Mouse (Mus musculus) left cerebral cortex, adult 2 months (tissue): ENCODE results near the gene Cept1. TPM values are rescaled to one million over a fixed set of nuclear protein-coding genes. Genes with fewer than 3 reads are reported as not detected.
"Not testable (repeated sequence)": the region's sequence is repeated elsewhere in the genome, so short reads cannot be mapped to it uniquely, and the experiment has no call there.

Source experiments
- DNase-seq, 2 experiments: peaks; one replicate each; pipeline ENCODE4 v3.0.0; 2021 to 2022; ENCODE audit warnings: low spot score in 2 of 2, mixed read lengths in 1 of 2; ENCODE audit errors: extremely low spot score in 1 of 2
- H3K27ac ChIP-seq: fragments of 200-600 bp; 2 replicates; pipeline ENCODE4 v1.8.1; 2022
- H3K4me3 ChIP-seq: fragments of 200-600 bp; 2 replicates; pipeline ENCODE4 v1.8.1; 2022
- CTCF ChIP-seq: fragments of 200-600 bp; IDR thresholded peaks from 2 replicates; pipeline ENCODE4 v1.8.1; 2022; ENCODE audit warnings: antibody characterized with exemption, mild to moderate bottlenecking, moderate library complexity
- intact Hi-C: fragments of 180-260 bp; cut with DNase I; formaldehyde crosslinking; loops from one replicate; pipeline ENCODE4 v1.15.1; 2025
- long read RNA-seq, 2 experiments: library from polyadenylated mRNA; stranded (forward); transcript quantifications; one replicate each; pipeline ENCODE4 v2.0.0; 2021; ENCODE audit warnings: borderline mapping rate in 2 of 2
- total RNA-seq, 2 experiments: library from RNA; stranded (reverse); gene quantifications; 2 replicates each; pipeline ENCODE4 v1.2.3; 2021

Gene Cept1
- 10 to 100 TPM; 45.9 to 52.6 TPM for total RNA-seq
- long read RNA-seq, experiment 1, transcript Cept1-202 (9 exons, 2,814 nt) = major isoform, 34 of 46 reads
- long read RNA-seq, experiment 1, partial matches to known transcripts = 5 of 46 reads
- long read RNA-seq, experiment 1, other reads (novel, unspliced or antisense) = 7 of 46 reads
- long read RNA-seq, experiment 2, transcript Cept1-202 (9 exons, 2,814 nt) = major isoform, 13 of 20 reads
- long read RNA-seq, experiment 2, partial matches to known transcripts = 3 of 20 reads
- long read RNA-seq, experiment 2, other reads (novel, unspliced or antisense) = 4 of 20 reads

DNA sequence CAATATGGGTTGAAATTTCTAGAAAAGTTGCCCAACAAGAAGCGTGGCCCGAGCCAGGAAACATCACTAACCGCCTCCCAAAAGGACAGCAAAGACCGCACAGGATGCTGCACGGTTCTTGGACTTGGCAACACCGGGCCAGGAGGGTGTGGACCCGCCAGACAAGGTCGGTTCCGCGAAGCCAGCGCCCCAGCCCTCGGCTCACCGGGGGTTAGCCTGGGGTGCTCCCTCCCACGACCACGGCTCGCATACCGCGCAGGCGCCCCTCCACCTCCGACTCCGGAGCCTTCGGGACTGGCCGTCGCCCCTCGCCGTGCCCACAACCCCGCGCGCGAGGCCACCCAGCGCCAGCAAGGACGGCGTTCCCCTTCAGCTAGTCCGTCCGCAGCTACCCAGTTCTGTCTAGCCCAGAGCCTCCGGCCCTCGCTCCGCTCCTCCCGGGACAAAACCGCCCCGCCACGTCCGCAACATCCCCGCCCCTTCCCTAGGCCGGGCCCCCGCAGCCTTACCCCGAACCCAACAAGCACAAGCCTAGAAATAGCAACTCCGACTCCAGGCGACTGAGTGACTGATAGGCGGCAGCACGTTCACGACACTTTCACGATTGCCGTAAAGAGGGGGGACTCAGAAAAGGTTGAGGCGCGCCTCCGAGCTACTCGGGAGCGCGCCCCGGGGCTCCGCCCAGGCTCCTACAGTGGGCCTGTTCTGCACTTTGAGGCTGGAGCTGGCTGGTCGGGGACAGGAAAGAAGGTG lies at the start of gene Cept1, which contains the start of gene Dram2:
Gene Cept1 (minus strand): TSS at position 632 of the 753 bp plus-strand sequence.
Gene Dram2 (plus strand): TSS at position 628 of the 753 bp plus-strand sequence.
- no peak for TF ChIP-seq CTCF
- H3K4me3 ChIP-seq = peak within 1 kb of the TSS; percentile 97
- peak within 1 kb of the TSS; percentile 97 for H3K27ac ChIP-seq
- intact Hi-C loops = loop anchor here (1.0 kb wide), 1 partner anchor 174 kb away; no protein-coding TSS in a partner anchor
- peak; percentile 85 to 92 for DNase-seq

DNA sequence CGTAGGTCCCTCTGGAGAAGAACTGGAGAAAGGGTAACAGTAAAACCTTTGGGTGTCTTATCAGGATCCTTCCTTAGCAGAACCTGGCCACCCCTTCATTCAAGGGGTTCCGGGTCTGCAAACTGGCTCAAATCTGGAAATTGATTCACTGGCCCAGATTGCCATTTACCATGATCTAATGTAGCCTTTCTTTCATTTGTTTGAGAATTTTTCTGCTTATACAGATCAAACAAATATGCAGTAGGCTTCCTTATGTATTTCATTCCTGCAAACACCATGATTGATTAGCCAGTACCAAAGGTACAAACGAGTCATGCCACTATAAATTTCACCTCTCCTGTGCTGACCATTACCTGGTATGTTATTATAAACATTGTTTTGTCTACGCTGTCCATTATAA lies 46.0 kb upstream of the Cept1 start:
- intact Hi-C loops, DNase-seq: not testable (repeated sequence)

DNA sequence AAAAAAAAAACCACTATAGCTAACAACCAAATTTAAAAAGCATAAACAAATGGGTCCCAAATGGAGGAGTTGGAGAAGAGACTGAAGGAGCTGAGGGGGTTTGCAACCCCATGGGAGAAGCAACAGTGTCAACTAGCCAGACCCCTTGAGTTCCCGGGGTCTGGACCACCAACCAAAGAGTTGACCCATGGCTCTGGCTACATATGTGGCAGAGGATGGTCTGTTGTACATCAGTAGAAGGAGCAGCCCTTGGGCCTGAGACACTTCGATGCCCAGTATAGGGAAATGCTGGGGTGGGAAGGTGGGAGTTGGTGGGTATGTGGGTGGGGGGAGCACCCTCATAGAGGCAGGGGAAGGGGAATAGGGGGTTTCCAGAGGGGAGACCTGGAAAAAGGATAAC lies 31.7 kb upstream of the Cept1 start:
- intact Hi-C loops = no loop called here
- H3K27ac ChIP-seq = no peak overlapping the region
- no peak for TF ChIP-seq CTCF
- no peak for DNase-seq
- H3K4me3 ChIP-seq = no peak overlapping the region

More for the DNA sequence above, 46.0 kb upstream of the Cept1 start:
- not testable (repeated sequence) for H3K4me3 ChIP-seq, H3K27ac ChIP-seq

DNA sequence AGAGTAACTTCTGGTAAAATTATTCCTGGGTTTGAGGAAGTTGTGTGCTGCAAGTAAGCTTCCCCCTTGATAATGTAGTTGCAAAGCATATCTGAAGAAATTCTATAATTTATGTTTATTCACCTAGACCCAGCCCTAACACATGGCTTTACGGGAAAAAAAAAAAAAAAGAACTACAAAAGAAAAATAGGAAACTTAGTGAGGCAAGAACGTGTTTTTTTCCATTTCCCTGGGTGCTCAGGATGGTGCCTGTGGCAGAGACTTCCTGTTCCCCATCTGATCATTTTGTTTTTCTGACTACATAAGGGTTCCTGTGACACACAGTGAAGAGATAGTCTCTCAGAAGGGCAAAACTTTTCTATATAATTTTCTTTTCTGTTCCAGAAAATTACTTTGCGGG lies 25.6 kb upstream of the Cept1 start:
- Histone ChIP-seq H3K4me3 (no peak overlapping the region), H3K27ac (no peak overlapping the region)
- TF ChIP-seq CTCF = no peak
- no peak for DNase-seq
- intact Hi-C loops = no loop called here

DNA sequence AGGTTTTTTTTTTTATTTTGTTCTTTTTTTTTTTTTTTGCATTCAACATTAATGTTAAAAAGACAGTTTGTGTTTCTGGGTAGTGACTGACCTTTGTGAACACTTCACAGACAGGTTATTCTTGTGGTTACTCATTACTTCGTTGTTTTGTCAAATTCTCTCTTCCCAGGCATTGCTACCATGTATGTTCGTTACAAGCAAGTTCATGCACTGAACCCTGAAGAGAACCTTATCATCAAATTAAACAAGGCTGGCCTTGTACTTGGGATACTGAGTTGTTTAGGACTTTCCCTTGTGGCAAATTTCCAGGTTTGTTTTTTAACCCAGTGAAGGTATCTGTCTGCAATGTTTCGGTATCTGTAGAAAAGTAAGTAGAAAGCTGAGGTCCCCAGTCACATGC lies 18.3 kb upstream of the Cept1 start:
- no peak overlapping the region for H3K27ac ChIP-seq
- no peak for TF ChIP-seq CTCF
- no peak for DNase-seq
- intact Hi-C loops = no loop called here
- no peak overlapping the region for H3K4me3 ChIP-seq

DNA sequence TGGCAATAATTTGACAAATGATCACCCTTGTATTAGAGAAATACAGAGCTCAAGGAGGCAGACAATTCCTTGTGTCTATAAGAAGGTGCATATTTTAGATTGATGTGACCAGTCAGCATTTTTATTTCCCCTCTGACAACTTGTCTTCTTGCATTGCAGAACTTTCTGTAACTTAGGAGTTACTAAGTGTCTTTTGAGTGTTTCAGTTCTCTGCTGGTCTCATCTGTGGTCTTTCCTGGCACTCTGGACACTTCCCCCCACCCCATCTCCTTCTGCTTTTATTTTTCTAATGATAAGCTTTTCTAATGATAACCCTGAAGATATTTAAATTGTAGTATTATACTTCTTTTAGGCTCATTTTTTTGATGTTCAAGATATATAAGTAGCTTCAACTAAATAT lies 10.7 kb upstream of the Cept1 start:
- intact Hi-C loops = no loop called here
- no peak overlapping the region for H3K4me3 ChIP-seq
- DNase-seq = no peak
- TF ChIP-seq CTCF = no peak
- no peak overlapping the region for H3K27ac ChIP-seq

DNA sequence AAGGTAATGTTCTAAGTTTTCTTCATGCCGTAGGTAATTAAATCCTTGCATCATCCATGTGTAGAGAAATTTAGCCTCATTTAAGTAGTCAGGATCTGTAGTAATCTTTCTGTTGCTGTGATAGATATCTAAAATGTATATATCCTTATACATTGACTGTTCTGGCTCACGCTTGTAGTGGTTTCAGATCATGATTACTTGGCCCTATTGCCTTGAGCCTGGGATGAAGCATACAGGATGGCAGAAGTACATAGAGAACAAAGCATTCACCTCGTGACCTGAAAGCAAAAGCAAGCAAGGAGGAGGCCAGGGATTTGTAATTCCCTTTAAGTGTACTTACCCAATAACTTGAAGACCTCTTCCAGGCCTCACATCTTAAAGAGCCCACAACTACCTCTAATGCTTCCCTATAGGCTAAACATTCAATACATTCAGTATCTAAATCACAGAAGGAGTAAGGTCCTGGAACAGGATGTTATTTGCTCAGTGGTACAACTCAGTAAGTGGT lies 8.2 kb upstream of the Cept1 start:
- H3K27ac ChIP-seq = no peak overlapping the region
- intact Hi-C loops = no loop called here
- no peak for TF ChIP-seq CTCF
- no peak overlapping the region for H3K4me3 ChIP-seq
- no peak for DNase-seq

DNA sequence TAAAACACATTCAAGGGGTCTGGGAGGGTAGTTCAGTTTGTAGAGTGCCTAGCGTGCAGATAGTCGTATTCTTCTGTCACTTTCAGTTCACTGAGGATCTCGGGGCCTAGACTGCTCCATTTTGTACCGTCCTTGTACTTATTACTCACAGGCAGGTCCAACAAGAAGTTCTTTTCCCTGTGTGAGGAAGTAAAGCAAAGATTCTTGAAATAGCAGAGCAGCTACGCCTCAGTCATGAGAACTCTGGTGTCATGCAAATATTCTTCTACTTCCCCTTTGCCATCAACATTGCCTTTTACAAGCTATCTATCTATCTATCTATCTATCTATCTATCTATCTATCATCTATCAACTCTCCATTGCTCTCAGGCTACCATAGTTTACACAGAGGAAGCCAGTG lies 5.8 kb upstream of the Cept1 start:
- DNase-seq = no peak
- Histone ChIP-seq H3K27ac (no peak overlapping the region), H3K4me3 (no peak overlapping the region)
- intact Hi-C loops = no loop called here
- no peak for TF ChIP-seq CTCF

DNA sequence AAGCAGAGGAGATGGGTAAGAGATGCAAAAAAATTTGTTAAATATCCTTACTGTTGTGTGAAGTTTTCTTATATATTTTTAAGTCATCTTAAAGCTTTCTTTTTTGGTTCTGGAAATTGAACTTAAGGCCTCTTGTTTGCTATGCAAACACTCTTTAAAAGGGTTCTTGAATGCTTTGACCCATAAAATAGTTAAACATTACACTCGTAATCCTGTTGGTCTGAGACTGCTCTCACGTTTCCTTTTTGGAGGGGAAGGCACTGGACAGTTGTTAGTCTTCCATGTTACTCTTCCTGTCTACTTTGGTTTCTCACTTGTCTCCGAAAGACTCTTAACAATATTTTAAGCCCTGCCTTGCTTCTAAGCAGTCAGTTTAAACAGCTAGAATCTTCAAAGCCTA lies 1.4 kb upstream of the Cept1 start:
- peak overlapping the region; percentile 97 for H3K4me3 ChIP-seq
- no peak for TF ChIP-seq CTCF
- no peak overlapping the region for H3K27ac ChIP-seq
- intact Hi-C loops = no loop called here
- DNase-seq = no peak

DNA sequence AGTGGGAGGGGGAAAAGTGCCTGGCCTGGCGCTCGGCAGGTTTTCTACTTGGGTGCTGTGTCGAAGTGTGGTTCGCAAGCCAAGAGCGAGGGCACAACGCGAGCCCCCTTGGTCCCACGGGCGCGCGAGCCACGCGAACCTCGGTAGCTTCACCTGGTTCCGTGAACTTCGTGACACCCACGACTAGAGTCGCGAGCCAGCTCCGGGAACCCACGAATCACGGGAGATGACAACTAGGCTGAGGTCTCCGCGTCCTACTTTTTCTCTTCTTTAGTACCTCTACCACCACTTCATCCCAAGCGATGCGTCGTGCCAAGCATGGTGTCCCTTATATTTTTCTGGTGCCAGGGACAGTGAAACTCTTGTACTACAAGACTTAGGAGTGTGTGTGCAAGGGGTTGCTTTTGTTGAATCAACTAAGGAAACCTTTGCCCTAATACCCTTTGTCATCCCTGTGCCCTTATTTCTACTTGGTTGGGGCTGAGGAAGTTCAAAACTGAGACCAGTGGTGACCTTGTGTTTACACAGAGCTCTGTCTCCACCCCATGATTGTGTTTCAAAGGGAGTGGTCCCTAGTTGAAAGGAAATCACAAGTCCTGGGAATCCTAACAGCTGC lies 430 bp upstream of the Cept1 start:
- peak overlapping the region; percentile 97 for H3K27ac ChIP-seq
- no peak for DNase-seq
- intact Hi-C loops = loop anchor here (1.0 kb wide), 1 partner anchor 173 kb away; no protein-coding TSS in a partner anchor
- no peak for TF ChIP-seq CTCF
- H3K4me3 ChIP-seq = peak overlapping the region; percentile 97

DNA sequence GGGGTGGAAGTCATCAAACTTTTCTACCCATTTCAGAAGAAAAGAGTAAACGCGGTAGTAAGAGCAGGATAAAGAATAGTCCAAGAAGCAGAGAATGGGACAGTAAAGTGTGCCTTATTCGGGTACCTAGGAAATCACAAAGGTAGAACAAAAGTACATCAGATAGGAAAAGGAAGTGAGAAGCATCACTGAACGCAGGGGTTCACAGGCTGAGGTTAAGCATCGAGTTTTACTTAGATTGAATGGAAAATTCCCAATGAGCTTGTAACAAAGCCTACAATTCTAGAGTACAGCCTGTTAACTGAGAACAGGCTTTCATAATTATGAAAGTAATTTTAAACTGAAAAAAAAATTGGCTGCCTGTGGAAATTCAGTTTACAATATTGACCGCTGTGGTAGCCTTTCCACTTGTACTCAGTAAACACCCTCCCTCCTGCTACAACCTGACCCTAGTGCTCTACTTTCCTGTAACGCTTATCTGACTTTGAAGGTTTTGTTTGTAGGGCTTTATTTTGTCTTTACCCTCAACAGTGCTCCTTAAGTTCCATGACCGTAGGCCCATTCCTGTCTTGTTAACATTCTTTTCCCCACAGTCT lies 2.8 kb downstream of the Cept1 start:
- Histone ChIP-seq H3K27ac (no peak overlapping the region), H3K4me3 (no peak overlapping the region)
- intact Hi-C loops = no loop called here
- no peak for TF ChIP-seq CTCF
- DNase-seq = no peak

DNA sequence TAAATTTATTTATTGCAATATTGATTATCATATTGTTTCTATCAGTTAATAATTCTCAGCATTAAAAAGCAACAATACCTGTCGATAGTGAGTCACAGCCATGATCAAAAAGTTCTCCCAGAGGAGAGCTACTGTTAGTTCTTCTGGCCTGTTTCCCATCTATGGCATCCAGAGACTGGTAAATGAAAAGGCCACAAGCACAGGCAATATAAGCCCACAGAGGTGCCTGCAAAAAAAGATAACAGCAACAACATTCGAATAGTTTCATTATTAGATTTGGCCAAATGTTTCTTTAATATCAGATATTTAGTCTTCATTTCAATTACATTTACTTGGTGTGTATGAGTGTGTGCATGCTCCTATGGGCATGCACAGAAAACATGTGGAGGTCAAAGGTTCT lies 14.3 kb downstream of the Cept1 start:
- intact Hi-C loops = no loop called here
- no peak for DNase-seq
- no peak for TF ChIP-seq CTCF
- no peak overlapping the region for H3K4me3 ChIP-seq
- no peak overlapping the region for H3K27ac ChIP-seq
